Mouse (Mus musculus): Measurements from ENCODE around the gene Pced1a. TPM values are rescaled to one million over a fixed set of nuclear protein-coding genes. Genes with fewer than 3 reads are reported as not detected.

The Pced1a gene
- total and polyA plus RNA-seq, 3 experiments = 11.6 to 17.1 (median 15.3) TPM

GRCm38 (mm10) chr2:130454748-130455370 lies 30.4 kb upstream of the Pced1a start:
- H3K4me2 ChIP-seq (ENCODE audit: insufficient read depth, low read depth, poor library complexity, severe bottlenecking) = no peak overlapping the region
- H3K4me3 ChIP-seq (replicated peaks in 1 of 3; ENCODE audit: low read depth in 2 of 3, low read length in 2 of 3, poor library complexity in 1 of 3) = no peak overlapping the region
- H3K9ac ChIP-seq (ENCODE audit: insufficient read depth, low read depth) = no peak overlapping the region
- H3K36me3 ChIP-seq (replicated peaks in 1 of 2; ENCODE audit: control insufficient read depth in 1 of 2, insufficient read depth in 1 of 2, low read length in 1 of 2) = peaks cover 0 to 24% of the 10 kb centered on the region in 2 experiments
- no peak for DNase-seq (ENCODE audit: extremely low read depth)
- H3K9me3 ChIP-seq (replicated peaks; ENCODE audit: low read length) = no peaks in the 10 kb centered on the region
- in situ Hi-C loops (cut with MboI; ENCODE audit: low pct_ligation_motif_present, low pct_unique_long_range_greater_than_20kb, low sequenced_read_pairs) (no loop called here), dilution Hi-C loops (cut with MboI; ENCODE audit: extremely low pct_ligation_motif_present, extremely low pct_unique_long_range_greater_than_20kb, low sequenced_read_pairs) (no loop called here)
- H3K79me2 ChIP-seq (replicated peaks; ENCODE audit: control insufficient read depth, extremely low read depth, insufficient read depth, poor library complexity, severe bottlenecking) = peaks cover 24% of the 10 kb centered on the region
- no peaks in the 10 kb centered on the region for H3K27me3 ChIP-seq (replicated peaks)
- H3K27ac ChIP-seq (ENCODE audit: insufficient read depth, low read depth) = no peak overlapping the region
- TF ChIP-seq POLR2A (IDR thresholded peaks at IDR 0.05; ENCODE audit: low read depth, low read length) (no peak), GABPA (IDR thresholded peaks at IDR 0.05; ENCODE audit: insufficient replicate concordance, low read depth, low read length) (no peak), KAT2A (IDR thresholded peaks at IDR 0.05; ENCODE audit: insufficient replicate concordance, low read length) (no peak), E2F4 (IDR thresholded peaks at IDR 0.05; ENCODE audit: insufficient replicate concordance, low read depth, low read length) (no peak), TCF12 (IDR thresholded peaks at IDR 0.05; ENCODE audit: low read depth, low read length) (no peak), ELF1 (IDR thresholded peaks at IDR 0.05; ENCODE audit: low read depth, low read length) (no peak), USF2 (conservative IDR thresholded peaks at IDR 0.05; ENCODE audit: low read depth, low read length) (no peak), NELFE (IDR thresholded peaks at IDR 0.05; ENCODE audit: low read depth, low read length) (no peak), CTCF (conservative IDR thresholded peaks at IDR 0.05 in 1 of 2, IDR thresholded peaks at IDR 0.05 in 1 of 2; ENCODE audit: low read depth in 2 of 2, low read length in 2 of 2) (no peak), PAX5 (IDR thresholded peaks at IDR 0.05; ENCODE audit: low read length) (no peak), MEF2A (IDR thresholded peaks at IDR 0.05; ENCODE audit: borderline replicate concordance, low read depth, low read length) (no peak), MAFK (IDR thresholded peaks at IDR 0.05; ENCODE audit: insufficient replicate concordance, low read length) (no peak)
- H3K4me1 ChIP-seq (ENCODE audit: control insufficient read depth in 1 of 2, insufficient read depth in 2 of 2) = peaks cover 0 to 24% of the 10 kb centered on the region in 2 experiments; a peak in 2 of 4 replicates

- TF ChIP-seq KAT2A (IDR thresholded peaks at IDR 0.05; ENCODE audit: insufficient replicate concordance, low read length) (no peak), CTCF (conservative IDR thresholded peaks at IDR 0.05 in 1 of 2, IDR thresholded peaks at IDR 0.05 in 1 of 2; ENCODE audit: low read depth in 2 of 2, low read length in 2 of 2) (no peak), SIN3A (IDR thresholded peaks at IDR 0.05; ENCODE audit: low read length) (no peak), HCFC1 (IDR thresholded peaks at IDR 0.05; ENCODE audit: low read depth, low read length) (no peak), RCOR1 (conservative IDR thresholded peaks at IDR 0.05; ENCODE audit: low read depth, low read length) (no peak), USF2 (conservative IDR thresholded peaks at IDR 0.05; ENCODE audit: low read depth, low read length) (no peak), USF1 (IDR thresholded peaks at IDR 0.05; ENCODE audit: low read depth, low read length) (no peak), JUND (conservative IDR thresholded peaks at IDR 0.05; ENCODE audit: low read depth, low read length) (no peak), EP300 (IDR thresholded peaks at IDR 0.05; ENCODE audit: low read length) (no peak), IRF4 (IDR thresholded peaks at IDR 0.05; ENCODE audit: low read depth, low read length) (no peak), MAX (IDR thresholded peaks at IDR 0.05; ENCODE audit: low read length) (no peak)
- H3K9ac ChIP-seq (ENCODE audit: insufficient read depth, low read depth) = no peak overlapping the region
- H3K4me1 ChIP-seq (ENCODE audit: control insufficient read depth in 1 of 2, insufficient read depth in 2 of 2) = peaks cover 0 to 32% of the 10 kb centered on the region in 2 experiments; a peak in 2 of 4 replicates
- H3K9me3 ChIP-seq (replicated peaks; ENCODE audit: low read length) = no peaks in the 10 kb centered on the region
- peaks cover 0 to 14% of the 10 kb centered on the region in 2 experiments for H3K36me3 ChIP-seq (replicated peaks in 1 of 2; ENCODE audit: control insufficient read depth in 1 of 2, insufficient read depth in 1 of 2, low read length in 1 of 2)
- H3K27me3 ChIP-seq (replicated peaks) = no peaks in the 10 kb centered on the region
- dilution Hi-C loops (cut with MboI; ENCODE audit: extremely low pct_ligation_motif_present, extremely low pct_unique_long_range_greater_than_20kb, low sequenced_read_pairs) (no loop called here), in situ Hi-C loops (cut with MboI; ENCODE audit: low pct_ligation_motif_present, low pct_unique_long_range_greater_than_20kb, low sequenced_read_pairs) (no loop called here)
- no peak overlapping the region for H3K4me2 ChIP-seq (ENCODE audit: insufficient read depth, low read depth, poor library complexity, severe bottlenecking)
- no peak for DNase-seq (ENCODE audit: extremely low read depth)
- no peak overlapping the region for H3K27ac ChIP-seq (ENCODE audit: insufficient read depth, low read depth)
- no peak overlapping the region for H3K4me3 ChIP-seq (replicated peaks in 1 of 3; ENCODE audit: low read depth in 2 of 3, low read length in 2 of 3, poor library complexity in 1 of 3)
- H3K79me2 ChIP-seq (replicated peaks; ENCODE audit: control insufficient read depth, extremely low read depth, insufficient read depth, poor library complexity, severe bottlenecking) = peaks cover 24% of the 10 kb centered on the region
Observed at GRCm38 (mm10) chr2:130453421-130453820, 28.9 kb upstream of the Pced1a start.
